Mouse (Mus musculus) spleen, adult 2 months (tissue): ENCODE data around the gene Aes.

ENCODE experiments used
- CTCF ChIP-seq: fragments of 200-500 bp; IDR thresholded peaks from 2 replicates; pipeline ENCODE4 v1.5.1; 2011; ENCODE audit warnings: mild to moderate bottlenecking, inconsistent platforms; ENCODE audit not compliant: insufficient read depth, insufficient read length, insufficient replicate concordance; ENCODE audit errors: extremely low read depth
- POLR2A ChIP-seq: fragments of 200-500 bp; IDR thresholded peaks from 2 replicates; pipeline ENCODE4 v1.6.1; 2011; ENCODE audit warnings: low read depth, low read length, inconsistent platforms

- TF ChIP-seq CTCF (no peak), POLR2A (no peak)
Measured at GRCm38 (mm10) chr10:81601396-81601905, 42.2 kb downstream of the Aes start.
